Mouse (Mus musculus) spleen, postnatal 14 days (tissue): Measurements from ENCODE around the gene Dach2.
A peak's percentile ranks its signal among the peaks of the same experiment; 100 is the strongest.
"Not testable (repeated sequence)": the region's sequence is repeated elsewhere in the genome, so short reads cannot be mapped to it uniquely, and the experiment has no call there.

Experiments used
- DNase-seq, 2 experiments: peaks; one replicate each; pipeline ENCODE4 v3.0.0; 2021 to 2022; ENCODE audit warnings: low spot score in 2 of 2

Gene Dach2

GRCm38 (mm10) chrX:113297404-113297803 is at the start of gene Dach2:
Gene Dach2 (plus strand): TSS chrX:113297510.
- no peak for DNase-seq

DNA sequence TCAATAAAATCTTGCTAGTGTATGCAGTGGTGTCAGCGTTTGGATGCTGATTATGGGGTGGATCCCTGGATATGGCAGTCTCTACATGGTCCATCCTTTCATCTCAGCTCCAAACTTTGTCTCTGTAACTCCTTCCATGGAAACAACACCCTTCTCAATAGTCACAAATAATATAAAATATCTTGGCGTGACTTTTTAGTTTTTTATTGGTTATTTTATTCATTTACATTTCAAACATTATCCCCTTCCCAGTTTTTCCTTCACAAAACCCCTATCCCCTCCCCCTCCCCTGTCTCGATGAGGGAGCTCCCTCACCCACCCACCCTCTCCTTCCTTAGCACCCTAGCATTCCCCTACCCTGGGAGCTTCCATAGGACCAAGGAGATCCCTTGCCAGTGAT is 44.9 kb upstream of the Dach2 start:
- not testable (repeated sequence) for DNase-seq

DNA sequence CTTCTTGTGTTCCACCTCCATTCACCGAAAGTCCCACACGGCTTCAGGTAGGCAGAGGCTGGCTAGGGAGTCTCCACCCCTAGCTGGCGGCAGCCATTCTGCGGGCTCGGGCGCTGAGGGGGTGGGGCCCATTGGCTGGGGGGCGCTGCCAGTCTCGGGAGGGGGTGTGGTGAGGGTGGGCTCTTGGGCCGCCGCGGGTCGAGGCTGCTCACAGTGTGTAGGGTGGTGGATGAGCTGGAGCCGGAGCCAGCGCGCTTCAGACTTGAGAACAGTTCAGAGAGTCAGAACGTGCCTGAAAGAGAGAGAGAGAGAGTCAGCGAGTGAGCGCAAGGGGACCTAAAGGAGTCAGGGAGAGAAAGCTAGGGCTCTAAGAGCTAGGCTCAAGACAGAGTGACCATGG is 721 bp downstream of the Dach2 start:
- peak; percentile 9 to 13 for DNase-seq

GRCm38 (mm10) chrX:113298468-113298867 is 1.2 kb downstream of the Dach2 start:
- no peak for DNase-seq

GRCm38 (mm10) chrX:113304323-113304722 is 7.0 kb downstream of the Dach2 start:
- no peak for DNase-seq

DNA sequence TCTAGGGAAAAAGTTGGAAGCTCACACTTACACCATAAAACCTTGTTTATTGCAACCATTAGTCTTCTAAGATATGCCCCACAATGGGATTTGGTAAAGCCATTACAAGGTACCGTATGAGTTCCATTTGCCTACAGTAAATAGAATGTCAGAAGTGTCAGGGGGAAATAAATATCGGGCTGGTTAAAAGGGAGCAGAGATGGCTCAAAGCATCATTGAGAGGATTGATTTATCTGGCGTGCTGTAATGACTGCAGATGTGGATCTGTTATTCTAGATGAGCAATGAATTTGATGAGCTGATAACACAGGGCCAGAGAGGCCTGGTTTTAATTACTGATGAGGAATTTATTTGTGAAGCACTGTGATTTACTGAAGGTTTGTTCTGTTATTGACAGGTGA is 40.8 kb downstream of the Dach2 start:
- DNase-seq, result no peak

- DNase-seq, result no peak
These were observed 97.1 kb downstream of the Dach2 start for GRCm38 (mm10) chrX:113394417-113394816.

DNA sequence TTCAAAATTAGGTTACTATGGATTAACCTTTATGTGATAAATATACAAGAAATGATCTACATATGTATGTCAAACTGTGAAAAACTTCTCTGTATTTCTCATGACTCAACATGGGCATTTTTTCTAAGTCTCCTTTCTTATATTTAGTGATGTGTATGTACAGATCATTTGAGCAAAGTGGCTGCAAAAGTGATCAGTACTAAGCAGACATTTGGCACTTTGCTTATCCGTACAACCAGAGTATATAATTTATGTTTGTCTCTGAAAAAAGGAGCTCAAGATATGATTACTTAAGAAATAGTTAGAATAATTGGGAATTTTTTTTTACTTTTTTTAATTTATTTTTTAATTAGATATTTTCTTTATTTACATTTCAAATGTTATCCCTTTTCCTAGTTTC is 111.4 kb downstream of the Dach2 start:
- no peak for DNase-seq

- no peak for DNase-seq
These were observed 124.3 kb downstream of the Dach2 start for GRCm38 (mm10) chrX:113421517-113422187.

DNA sequence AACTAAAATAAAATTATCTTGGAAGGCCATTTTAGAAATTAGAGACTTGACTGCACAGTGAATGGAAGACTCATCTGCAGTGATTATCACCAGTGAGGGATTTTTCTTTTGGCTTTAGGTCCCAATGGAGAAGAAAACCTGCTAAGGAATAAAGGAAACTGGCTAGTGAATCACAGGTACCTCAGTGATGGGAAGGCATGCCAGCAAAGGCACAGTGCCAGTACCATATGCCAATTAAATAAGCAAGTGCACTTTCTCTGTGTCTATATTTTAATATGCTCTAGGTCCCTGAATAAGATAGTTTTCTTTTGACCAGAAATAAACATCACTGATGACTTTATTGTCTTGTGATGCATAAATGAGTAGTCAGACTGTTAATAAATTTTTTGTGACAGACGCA is 184.8 kb downstream of the Dach2 start:
- no peak for DNase-seq

- DNase-seq, result no peak
These were observed 247.8 kb downstream of the Dach2 start for GRCm38 (mm10) chrX:113545106-113545505.

DNA sequence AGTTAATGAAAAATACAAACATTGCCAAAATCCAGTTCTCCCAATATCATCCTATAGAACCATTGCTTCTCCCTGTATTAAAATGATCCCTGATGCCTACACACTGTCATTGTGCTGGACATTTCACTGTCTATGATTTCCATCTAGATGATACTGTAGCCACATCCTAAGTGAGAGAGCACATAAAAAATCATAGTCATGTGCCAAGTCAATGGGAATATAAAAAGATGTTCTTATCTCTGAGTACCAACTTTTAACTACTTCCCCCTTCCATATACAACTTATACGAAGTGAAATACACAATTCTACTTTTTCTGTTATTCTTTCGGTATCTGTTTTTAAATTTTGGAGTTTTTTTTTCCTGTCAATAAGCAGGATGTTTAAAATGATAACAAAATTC is 266.6 kb downstream of the Dach2 start:
- no peak for DNase-seq

DNA sequence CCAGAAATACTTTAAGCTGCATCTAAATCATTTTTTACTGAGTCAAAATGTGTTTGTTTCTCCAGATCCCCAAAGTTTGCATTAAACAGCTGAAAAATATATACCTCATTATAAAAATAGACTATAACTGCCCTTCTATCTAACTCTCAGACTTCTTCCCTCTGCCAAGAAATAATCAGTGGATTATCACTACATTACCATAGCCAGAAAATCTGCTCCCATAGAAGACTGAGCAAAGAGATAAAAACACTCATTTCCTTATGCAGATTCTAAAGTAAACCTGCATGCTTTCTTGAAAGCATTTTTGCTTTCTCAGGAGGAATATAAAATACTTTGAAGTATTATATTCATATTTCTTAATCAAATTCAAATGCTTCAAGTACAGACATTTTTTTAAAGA is 368.8 kb downstream of the Dach2 start:
- DNase-seq, result no peak

DNA sequence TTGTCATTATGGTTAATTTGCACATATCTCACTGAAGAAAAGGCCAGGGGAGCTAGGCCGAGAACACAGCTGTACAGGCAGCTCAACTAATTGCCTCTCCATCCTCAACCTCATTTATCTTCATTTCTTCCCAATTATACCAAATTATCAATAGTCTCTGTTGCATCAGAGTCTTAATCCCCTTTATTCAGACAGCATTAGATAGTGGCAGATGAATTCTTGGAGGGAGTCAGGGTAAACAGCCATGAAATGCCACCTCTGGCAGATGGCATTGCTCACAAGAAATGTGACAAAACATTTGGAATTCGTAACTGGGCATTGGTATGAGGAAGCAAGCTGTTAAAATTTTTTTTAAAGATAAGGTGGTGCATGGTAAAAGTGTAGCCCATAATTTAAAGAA is 389.9 kb downstream of the Dach2 start:
- no peak for DNase-seq

GRCm38 (mm10) chrX:113712363-113712762 is 415.1 kb downstream of the Dach2 start:
- no peak for DNase-seq

GRCm38 (mm10) chrX:113724124-113724523 is 426.8 kb downstream of the Dach2 start:
- DNase-seq, result no peak

DNA sequence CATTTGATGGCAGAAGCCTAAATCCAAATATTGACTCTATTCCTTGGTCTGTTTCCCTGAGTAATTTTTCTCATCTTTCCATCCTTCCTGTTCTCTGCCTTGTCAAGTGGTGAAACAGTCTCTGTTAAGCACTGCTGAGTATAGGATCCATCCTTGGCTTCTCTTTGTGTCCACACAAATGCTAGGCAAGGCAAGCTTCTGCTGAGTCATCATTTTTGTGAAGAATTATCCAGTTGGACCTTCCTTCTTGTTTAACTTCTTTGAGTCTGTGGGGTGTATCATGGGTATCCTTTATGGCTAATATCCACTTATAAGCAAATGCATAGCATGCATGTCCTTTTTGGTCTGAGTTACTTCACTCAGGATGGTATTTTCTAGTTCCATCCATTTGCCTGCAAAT is 449.8 kb downstream of the Dach2 start:
- no peak for DNase-seq

GRCm38 (mm10) chrX:113792264-113792663 is 495.0 kb downstream of the Dach2 start:
- DNase-seq, result no peak

DNA sequence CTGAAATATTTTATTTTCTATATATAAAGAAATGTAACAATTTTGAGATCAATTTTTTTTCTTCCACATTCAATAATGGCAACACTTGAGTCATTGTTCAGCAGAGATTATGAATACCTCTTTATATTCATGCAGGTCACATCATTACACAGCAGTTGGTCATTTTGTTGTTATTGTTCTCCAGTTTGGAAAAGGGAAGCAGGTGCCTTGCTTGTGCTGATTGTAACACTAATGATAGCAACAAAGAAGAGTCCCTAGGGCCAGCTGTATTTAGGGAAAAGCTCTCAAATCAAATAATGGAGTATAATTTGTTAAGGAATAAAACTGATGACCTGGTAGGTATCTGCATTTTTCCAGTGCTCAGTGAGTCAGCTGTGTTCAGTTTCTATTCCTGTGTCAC is 513.1 kb downstream of the Dach2 start:
- no peak for DNase-seq

DNA sequence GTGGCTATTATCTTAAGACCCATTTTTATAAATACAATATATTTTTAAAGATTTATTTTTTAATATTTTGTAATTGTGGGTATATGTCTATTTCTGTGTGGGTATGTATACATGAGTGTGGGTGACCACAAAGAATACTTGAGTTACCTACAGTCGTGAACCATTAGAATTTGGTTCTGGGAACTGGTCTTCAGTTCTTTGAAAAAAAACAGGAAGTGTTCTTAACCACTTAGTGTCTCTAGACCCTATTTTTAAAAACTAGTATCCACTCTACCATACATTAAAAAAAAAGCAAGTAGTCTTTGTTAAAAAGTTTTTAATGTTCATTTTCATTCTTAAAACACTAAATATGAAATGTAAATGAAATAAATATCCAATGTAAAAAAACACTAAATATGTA is 529.5 kb downstream of the Dach2 start:
- no peak for DNase-seq

DNA sequence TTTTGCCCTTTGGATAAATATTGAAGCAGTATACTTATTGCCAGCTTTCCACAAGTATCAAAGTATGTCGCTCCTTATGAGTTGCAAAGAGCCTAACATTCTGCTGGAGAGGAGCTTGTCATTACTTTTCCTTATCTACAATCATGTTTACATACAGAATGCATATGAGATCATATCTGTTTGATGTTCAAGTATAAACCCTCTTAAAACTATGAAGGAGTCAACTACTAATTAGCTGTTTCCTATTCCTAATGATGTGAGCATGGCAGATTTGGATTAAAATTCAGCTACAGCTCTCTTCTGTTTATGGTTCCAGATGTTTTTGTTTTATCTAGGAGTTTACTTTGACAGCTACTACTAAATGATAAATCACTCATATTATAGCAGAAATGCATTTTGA is 535.8 kb downstream of the Dach2 start:
- no peak for DNase-seq

DNA sequence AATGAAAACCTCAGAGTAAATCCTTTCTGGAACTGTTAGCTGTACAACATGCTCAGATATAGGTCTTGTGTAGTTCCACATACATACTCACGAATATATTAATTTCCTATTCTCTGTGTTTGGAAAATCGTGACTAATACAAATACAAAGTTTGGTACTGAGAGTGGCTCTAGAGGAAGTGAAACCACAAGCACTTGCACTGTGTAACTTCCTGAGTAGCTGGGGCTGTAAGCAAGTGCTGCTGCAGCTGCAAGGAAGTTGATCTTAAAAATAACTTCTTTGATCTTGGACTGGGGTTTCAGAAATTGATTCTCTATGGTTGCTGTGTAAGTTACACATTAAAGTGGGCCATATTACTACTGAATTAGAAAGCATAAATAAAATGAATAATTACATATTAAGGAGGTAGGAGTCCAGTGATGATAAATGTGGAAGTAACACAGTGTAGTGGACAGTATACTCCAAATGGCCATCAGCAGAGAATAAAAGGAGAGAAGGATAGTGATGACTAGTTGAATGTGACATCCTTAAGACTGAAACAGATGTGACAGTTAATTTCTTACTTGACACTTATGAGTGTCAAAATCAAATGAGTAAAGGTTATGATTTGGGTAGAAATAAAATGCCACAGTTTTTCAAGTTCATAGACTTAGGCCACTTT is 570.7 kb downstream of the Dach2 start:
- no peak for DNase-seq
